Mouse (Mus musculus) spleen, adult 2 months (tissue): ENCODE results near the gene Mapkap1. TPM values are rescaled to one million over a fixed set of nuclear protein-coding genes. Genes with fewer than 3 reads are reported as not detected.

ENCODE experiments used
- DNase-seq, 2 experiments: peaks; one replicate each; pipeline versions ENCODE4 v3.0.0 to v3.0.0-alpha.2; 2012 to 2021; ENCODE audit warnings: low spot score in 2 of 2, low read depth in 1 of 2
- H3K27ac ChIP-seq: fragments of 200-500 bp; 2 replicates; pipeline ENCODE4 v1.5.1; 2012; ENCODE audit warnings: low read length, inconsistent platforms; ENCODE audit not compliant: insufficient read depth
- H3K27me3 ChIP-seq: fragments of 200-500 bp; 2 replicates; pipeline ENCODE4 v1.6.1; 2012; ENCODE audit warnings: mild to moderate bottlenecking, moderate library complexity, low read length, inconsistent platforms; ENCODE audit not compliant: control insufficient read depth, insufficient read depth
- H3K36me3 ChIP-seq: fragments of 200-500 bp; 2 replicates; pipeline ENCODE4 v1.6.1; 2012; ENCODE audit warnings: mild to moderate bottlenecking, low read length, inconsistent platforms; ENCODE audit not compliant: control insufficient read depth, insufficient read depth
- H3K4me1 ChIP-seq: fragments of 200-500 bp; 2 replicates; pipeline ENCODE4 v1.6.1; 2011; ENCODE audit warnings: inconsistent platforms; ENCODE audit not compliant: control insufficient read depth, insufficient read depth, insufficient read length
- H3K4me3 ChIP-seq: fragments of 200-500 bp; 2 replicates; pipeline ENCODE4 v1.5.1; 2011; ENCODE audit warnings: mild to moderate bottlenecking, inconsistent platforms; ENCODE audit not compliant: insufficient read depth, insufficient read length; ENCODE audit errors: extremely low read depth
- CTCF ChIP-seq: fragments of 200-500 bp; IDR thresholded peaks from 2 replicates; pipeline ENCODE4 v1.5.1; 2011; ENCODE audit warnings: mild to moderate bottlenecking, inconsistent platforms; ENCODE audit not compliant: insufficient read depth, insufficient read length, insufficient replicate concordance; ENCODE audit errors: extremely low read depth
- POLR2A ChIP-seq: fragments of 200-500 bp; IDR thresholded peaks from 2 replicates; pipeline ENCODE4 v1.6.1; 2011; ENCODE audit warnings: low read depth, low read length, inconsistent platforms
- WGBS: fragments of 180-500 bp; shearing (Covaris S2); methylation state at CpG from one replicate; pipeline ENCODE4 v1.1.7; 2018; 5-methylcytosine and 5-hydroxymethylcytosine counted together
- polyA plus RNA-seq: library from polyadenylated mRNA; depleted of rRNA; stranded (reverse); fragments of >200 nt; gene quantifications from 2 replicates; pipeline ENCODE4 v1.2.3, GENCODE M21; 2012

Mapkap1 gene
- polyA plus RNA-seq, 1 experiment, result 19.0 TPM

GRCm38 (mm10) chr2:34509856-34510255 is 103.3 kb downstream of the Mapkap1 start:
- no peak for DNase-seq
- no peak overlapping the region for H3K27ac ChIP-seq
- no peaks in the 10 kb centered on the region for H3K4me1 ChIP-seq
- H3K4me3 ChIP-seq, result no peak overlapping the region
- 97% methylated on average over 5 of the region's 5 CpGs for WGBS
- no peak for TF ChIP-seq CTCF
- TF ChIP-seq POLR2A, result no peak
- peaks cover 3% of the 10 kb centered on the region; the same call in 1 of the 2 replicates for H3K36me3 ChIP-seq
- H3K27me3 ChIP-seq, result no peaks in the 10 kb centered on the region

GRCm38 (mm10) chr2:34515263-34515662 is 108.7 kb downstream of the Mapkap1 start:
- no peak for DNase-seq
- Histone ChIP-seq H3K27ac (no peak overlapping the region), H3K27me3 (no peaks in the 10 kb centered on the region), H3K4me3 (no peak overlapping the region), H3K4me1 (no peaks in the 10 kb centered on the region), H3K36me3 (peaks cover 3% of the 10 kb centered on the region; the same call in 1 of the 2 replicates)
- 84% methylated on average over 5 of the region's 5 CpGs for WGBS
- no peak for TF ChIP-seq POLR2A
- no peak for TF ChIP-seq CTCF

GRCm38 (mm10) chr2:34518083-34518482 is 111.5 kb downstream of the Mapkap1 start:
- no peak overlapping the region for H3K4me3 ChIP-seq
- TF ChIP-seq POLR2A (no peak), CTCF (no peak)
- DNase-seq, result no peak
- no peaks in the 10 kb centered on the region for H3K27me3 ChIP-seq
- peaks cover 3% of the 10 kb centered on the region for H3K36me3 ChIP-seq
- no peaks in the 10 kb centered on the region for H3K4me1 ChIP-seq
- 28% methylated on average over 2 of the region's 2 CpGs for WGBS
- H3K27ac ChIP-seq, result no peak overlapping the region

- WGBS, result 89% methylated on average over 5 of the region's 5 CpGs
- H3K4me1 ChIP-seq, result no peaks in the 10 kb centered on the region
- DNase-seq, result no peak
- no peak overlapping the region for H3K4me3 ChIP-seq
- H3K27ac ChIP-seq, result no peak overlapping the region
- TF ChIP-seq POLR2A (no peak), CTCF (no peak)
- H3K27me3 ChIP-seq, result no peaks in the 10 kb centered on the region
- peaks cover 2% of the 10 kb centered on the region for H3K36me3 ChIP-seq
Measured at GRCm38 (mm10) chr2:34518526-34518925, 112.0 kb downstream of the Mapkap1 start.

- DNase-seq, result peak in 1 of 2 experiments; percentile 4
- 75% methylated on average over 6 of the region's 6 CpGs for WGBS
Measured at GRCm38 (mm10) chr2:34519525-34519924, 113.0 kb downstream of the Mapkap1 start.

GRCm38 (mm10) chr2:34521384-34521783 is 114.8 kb downstream of the Mapkap1 start:
- Histone ChIP-seq H3K4me1 (no peaks in the 10 kb centered on the region), H3K4me3 (no peak overlapping the region), H3K36me3 (no peaks in the 10 kb centered on the region; the same call in none of the 2 replicates), H3K27ac (no peak overlapping the region), H3K27me3 (no peaks in the 10 kb centered on the region)
- DNase-seq, result no peak
- TF ChIP-seq CTCF (no peak), POLR2A (no peak)
- WGBS, result 94% methylated on average over 3 of the region's 3 CpGs

More at GRCm38 (mm10) chr2:34519525-34519924, 113.0 kb downstream of the Mapkap1 start:
- no peaks in the 10 kb centered on the region for H3K4me1 ChIP-seq
- TF ChIP-seq POLR2A (no peak), CTCF (no peak)
- H3K36me3 ChIP-seq, result no peaks in the 10 kb centered on the region; the same call in none of the 2 replicates
- no peak overlapping the region for H3K27ac ChIP-seq
- H3K4me3 ChIP-seq, result no peak overlapping the region
- no peaks in the 10 kb centered on the region for H3K27me3 ChIP-seq

- H3K4me3 ChIP-seq, result no peak overlapping the region
- H3K27me3 ChIP-seq, result no peaks in the 10 kb centered on the region
- H3K27ac ChIP-seq, result no peak overlapping the region
- DNase-seq, result no peak
- TF ChIP-seq CTCF, result no peak
- no peak for TF ChIP-seq POLR2A
- WGBS, result 89% methylated on average over 15 of the region's 15 CpGs
- H3K4me1 ChIP-seq, result no peaks in the 10 kb centered on the region
- no peaks in the 10 kb centered on the region; the same call in 1 of the 2 replicates for H3K36me3 ChIP-seq
Measured at GRCm38 (mm10) chr2:34526527-34527371, 120.2 kb downstream of the Mapkap1 start.
